Mouse (Mus musculus) kidney, adult 11 months (tissue): ENCODE measurements around the gene Cdca3.

Experiments used
- DNase-seq: peaks from one replicate; pipeline ENCODE4 v3.0.0; 2022

Gene Cdca3

DNA sequence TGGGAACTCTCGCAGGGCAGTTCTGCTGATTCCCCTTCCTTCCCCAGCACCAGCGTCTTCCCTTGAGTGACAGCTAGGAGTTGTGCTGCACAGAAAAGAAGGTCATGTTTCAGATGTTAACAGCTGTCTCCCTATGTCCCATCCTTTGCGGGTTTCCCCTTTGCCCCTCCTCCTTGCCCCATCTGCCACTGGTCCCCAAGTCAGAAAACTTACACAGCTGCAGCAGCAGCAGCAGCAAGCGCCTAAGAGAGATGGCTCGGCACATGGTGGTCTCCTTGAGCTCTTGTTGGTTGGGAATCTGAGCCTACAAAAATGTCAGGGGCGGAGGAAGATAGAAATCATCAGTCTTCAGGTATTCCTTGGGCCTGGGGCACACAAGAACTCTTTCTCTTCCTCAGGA is 50.0 kb downstream of the Cdca3 start:
- DNase-seq = no peak

DNA sequence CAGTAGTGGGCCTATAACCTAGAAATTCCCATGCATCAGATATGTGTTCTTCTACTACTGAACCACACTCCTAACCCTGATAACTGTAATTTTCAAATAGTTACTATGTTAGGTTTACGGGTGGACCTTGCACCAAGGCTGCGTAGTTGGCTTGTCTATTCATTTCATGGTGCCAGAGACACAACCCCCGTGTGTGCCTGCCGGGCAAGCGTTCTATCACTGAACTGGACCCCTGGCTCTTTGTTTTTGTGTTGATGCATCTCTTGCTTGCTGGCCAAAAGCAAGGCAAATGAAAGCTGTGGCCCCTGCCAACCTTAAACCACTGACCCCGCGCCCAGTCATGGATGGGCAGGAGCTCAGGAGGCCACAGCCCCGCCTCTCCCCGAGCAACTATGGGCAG is 52.5 kb downstream of the Cdca3 start:
- no peak for DNase-seq
